Mouse (Mus musculus) heart, embryonic 10.5 days (tissue): Measurements from ENCODE around the gene Naa40. TPM values are rescaled to one million over a fixed set of nuclear protein-coding genes. Genes with fewer than 3 reads are reported as not detected.

Experiments
- DNase-seq: peaks from one replicate; pipeline ENCODE4 v3.0.0-alpha.2; 2017; ENCODE audit warnings: low spot score
- H3K27ac ChIP-seq: fragments of 300-500 bp; sonication (generic); 2 replicates; pipeline ENCODE4 v1.5.1; 2016; ENCODE audit warnings: mild to moderate bottlenecking
- H3K27me3 ChIP-seq: fragments of 300-500 bp; sonication (generic); 2 replicates; pipeline ENCODE4 v1.6.1; 2016; ENCODE audit warnings: mild to moderate bottlenecking; ENCODE audit not compliant: poor library complexity, insufficient read depth, severe bottlenecking
- H3K36me3 ChIP-seq: fragments of 300-500 bp; sonication (generic); 2 replicates; pipeline ENCODE4 v1.6.1; 2016; ENCODE audit warnings: mild to moderate bottlenecking, moderate library complexity
- H3K4me1 ChIP-seq: fragments of 300-500 bp; sonication (generic); 2 replicates; pipeline ENCODE4 v1.6.1; 2016; ENCODE audit warnings: mild to moderate bottlenecking
- H3K4me3 ChIP-seq: fragments of 300-500 bp; sonication (generic); 2 replicates; pipeline ENCODE4 v1.5.1; 2016; ENCODE audit warnings: mild to moderate bottlenecking, moderate library complexity
- H3K9me3 ChIP-seq: fragments of 300-500 bp; sonication (generic); 2 replicates; pipeline ENCODE4 v1.6.1; 2016; ENCODE audit warnings: mild to moderate bottlenecking, moderate library complexity
- WGBS: fragments of 180-500 bp; shearing (Covaris S2); methylation state at CpG from one replicate; pipeline ENCODE4 v1.1.7; 2016; 5-methylcytosine and 5-hydroxymethylcytosine counted together
- polyA plus RNA-seq: library from polyadenylated mRNA; unstranded; fragments of >200 nt; fragmentation: Nextera tagmentation; extraction: Ambion mirVana; gene quantifications from 2 replicates; pipeline ENCODE4 v1.2.1, GENCODE M21; 2016

Gene Naa40
- polyA plus RNA-seq, 1 experiment from 2014 or later, result 67.6 TPM

- Histone ChIP-seq H3K36me3 (peaks cover 25% of the 10 kb centered on the region), H3K27me3 (no peaks in the 10 kb centered on the region), H3K9me3 (no peaks in the 10 kb centered on the region), H3K4me1 (peaks cover 11% of the 10 kb centered on the region; the same call in 1 of the 2 replicates), H3K4me3 (no peak overlapping the region), H3K27ac (no peak overlapping the region)
- no peak for DNase-seq
- 77% methylated on average over 6 of the region's 6 CpGs for WGBS
These were observed 18.8 kb downstream of the Naa40 start for GRCm38 (mm10) chr19:7222196-7222595.

GRCm38 (mm10) chr19:7218753-7219152, 22.2 kb downstream of the Naa40 start:
- no peak for DNase-seq
- Histone ChIP-seq H3K4me3 (no peak overlapping the region), H3K9me3 (no peaks in the 10 kb centered on the region), H3K27ac (no peak overlapping the region), H3K27me3 (no peaks in the 10 kb centered on the region), H3K4me1 (peaks cover 37% of the 10 kb centered on the region), H3K36me3 (peaks cover 25% of the 10 kb centered on the region)
- WGBS, result 92% methylated on average over 5 of the region's 5 CpGs

GRCm38 (mm10) chr19:7217926-7218267, 23.1 kb downstream of the Naa40 start:
- H3K4me1 ChIP-seq, result peaks cover 32% of the 10 kb centered on the region
- H3K36me3 ChIP-seq, result peaks cover 34% of the 10 kb centered on the region
- no peaks in the 10 kb centered on the region for H3K27me3 ChIP-seq
- H3K9me3 ChIP-seq, result no peaks in the 10 kb centered on the region
- peak overlapping the region; percentile 95 for H3K4me3 ChIP-seq
- H3K27ac ChIP-seq, result no peak overlapping the region
- no peak for DNase-seq
- 10% methylated on average over 6 of the region's 6 CpGs for WGBS

GRCm38 (mm10) chr19:7217162-7217925, 23.6 kb downstream of the Naa40 start, which contains the start of gene Cox8a:
Gene Cox8a (minus strand): TSS chr19:7217616.
- H3K27me3 ChIP-seq, result no peaks in the 10 kb centered on the region

GRCm38 (mm10) chr19:7214484-7214883, 26.5 kb downstream of the Naa40 start:
- DNase-seq, result no peak
- Histone ChIP-seq H3K9me3 (no peaks in the 10 kb centered on the region), H3K4me3 (no peak overlapping the region), H3K27me3 (no peaks in the 10 kb centered on the region), H3K4me1 (peaks cover 32% of the 10 kb centered on the region), H3K27ac (0 out of 2 replicates have a peak overlapping the region, but pooled peaks have one; percentile 12), H3K36me3 (peaks cover 49% of the 10 kb centered on the region)
- WGBS, result 90% methylated on average over 5 of the region's 5 CpGs

More at GRCm38 (mm10) chr19:7217162-7217925, 23.6 kb downstream of the Naa40 start, which contains the start of gene Cox8a:
- Histone ChIP-seq H3K4me1 (peaks cover 32% of the 10 kb centered on the region), H3K9me3 (no peaks in the 10 kb centered on the region), H3K27ac (peak within 1 kb of the TSS; percentile 98), H3K4me3 (peak within 1 kb of the TSS; percentile 95), H3K36me3 (peaks cover 36% of the 10 kb centered on the region)
- under 1% methylated on average over 50 of the region's 50 CpGs for WGBS
- DNase-seq, result peak; percentile 100

- H3K36me3 ChIP-seq, result peaks cover 49% of the 10 kb centered on the region
- no peak overlapping the region for H3K27ac ChIP-seq
- no peak overlapping the region for H3K4me3 ChIP-seq
- peaks cover 28% of the 10 kb centered on the region for H3K4me1 ChIP-seq
- whole genome bisulfite sequencing, result 92% methylated on average over 3 of the region's 3 CpGs
- no peaks in the 10 kb centered on the region for H3K9me3 ChIP-seq
- H3K27me3 ChIP-seq, result no peaks in the 10 kb centered on the region
- no peak for DNase-seq
These were observed 28.0 kb downstream of the Naa40 start for GRCm38 (mm10) chr19:7213010-7213409.

- Histone ChIP-seq H3K27ac (no peak overlapping the region), H3K4me1 (peaks cover 26% of the 10 kb centered on the region), H3K4me3 (no peak overlapping the region), H3K9me3 (no peaks in the 10 kb centered on the region), H3K27me3 (no peaks in the 10 kb centered on the region), H3K36me3 (peaks cover 49% of the 10 kb centered on the region)
- DNase-seq, result no peak
- 79% methylated on average over 1 of the region's 1 CpGs for WGBS
These were observed 28.8 kb downstream of the Naa40 start for GRCm38 (mm10) chr19:7212216-7212615.

- DNase-seq, result no peak
- 88% methylated on average over 7 of the region's 7 CpGs for WGBS
- no peaks in the 10 kb centered on the region for H3K27me3 ChIP-seq
- H3K9me3 ChIP-seq, result no peaks in the 10 kb centered on the region
- peaks cover 37% of the 10 kb centered on the region for H3K36me3 ChIP-seq
- H3K4me1 ChIP-seq, result peaks cover 22% of the 10 kb centered on the region
- H3K4me3 ChIP-seq, result no peak overlapping the region
- no peak overlapping the region for H3K27ac ChIP-seq
These were observed 30.9 kb downstream of the Naa40 start for GRCm38 (mm10) chr19:7209907-7210646.

- Histone ChIP-seq H3K4me1 (peaks cover 39% of the 10 kb centered on the region), H3K27me3 (no peaks in the 10 kb centered on the region), H3K27ac (peak within 1 kb of the TSS; percentile 98), H3K9me3 (no peaks in the 10 kb centered on the region), H3K36me3 (peaks cover 34% of the 10 kb centered on the region), H3K4me3 (peak within 1 kb of the TSS; percentile 91)
- peak; percentile 98 for DNase-seq
- under 1% methylated on average over 75 of the region's 79 CpGs for WGBS
These were observed 34.9 kb downstream of the Naa40 start, which contains the start of gene Otub1 for GRCm38 (mm10) chr19:7205753-7206736. Gene Otub1 (minus strand): TSS chr19:7206316.

GRCm38 (mm10) chr19:7205326-7205725, 35.7 kb downstream of the Naa40 start:
- no peaks in the 10 kb centered on the region for H3K9me3 ChIP-seq

GRCm38 (mm10) chr19:7204898-7205297, 36.1 kb downstream of the Naa40 start:
- H3K4me3 ChIP-seq, result peak overlapping the region; percentile 91
- H3K4me1 ChIP-seq, result peaks cover 39% of the 10 kb centered on the region
- H3K36me3 ChIP-seq, result peaks cover 44% of the 10 kb centered on the region
- DNase-seq, result no peak
- H3K9me3 ChIP-seq, result no peaks in the 10 kb centered on the region
- H3K27ac ChIP-seq, result peak overlapping the region; percentile 98
- H3K27me3 ChIP-seq, result no peaks in the 10 kb centered on the region
- WGBS, result 56% methylated on average over 2 of the region's 2 CpGs

More at GRCm38 (mm10) chr19:7205326-7205725, 35.7 kb downstream of the Naa40 start:
- Histone ChIP-seq H3K36me3 (peaks cover 41% of the 10 kb centered on the region), H3K4me3 (peak overlapping the region; percentile 91), H3K4me1 (peaks cover 39% of the 10 kb centered on the region), H3K27me3 (no peaks in the 10 kb centered on the region), H3K27ac (peak overlapping the region; percentile 98)
- DNase-seq, result no peak
- 36% methylated on average over 7 of the region's 7 CpGs for WGBS

GRCm38 (mm10) chr19:7200427-7200826, 40.6 kb downstream of the Naa40 start:
- 0 out of 2 replicates have a peak, but pooled peaks cover 2% of the 10 kb centered on the region for H3K27me3 ChIP-seq
- H3K4me3 ChIP-seq, result no peak overlapping the region
- H3K4me1 ChIP-seq, result peaks cover 60% of the 10 kb centered on the region
- DNase-seq, result no peak
- no peak overlapping the region for H3K27ac ChIP-seq
- H3K36me3 ChIP-seq, result peaks cover 68% of the 10 kb centered on the region
- H3K9me3 ChIP-seq, result no peaks in the 10 kb centered on the region
- 42% methylated on average over 1 of the region's 1 CpGs for WGBS
